Mouse (Mus musculus): ENCODE measurements around the gene Spag16.

Gene Spag16

GRCm38 (mm10) chr1:70037384-70037783, 210.6 kb downstream of the Spag16 start:
- TF ChIP-seq GATA4 (IDR thresholded peaks at IDR 0.05; ENCODE audit: insufficient replicate concordance, low read length) = no peak

DNA sequence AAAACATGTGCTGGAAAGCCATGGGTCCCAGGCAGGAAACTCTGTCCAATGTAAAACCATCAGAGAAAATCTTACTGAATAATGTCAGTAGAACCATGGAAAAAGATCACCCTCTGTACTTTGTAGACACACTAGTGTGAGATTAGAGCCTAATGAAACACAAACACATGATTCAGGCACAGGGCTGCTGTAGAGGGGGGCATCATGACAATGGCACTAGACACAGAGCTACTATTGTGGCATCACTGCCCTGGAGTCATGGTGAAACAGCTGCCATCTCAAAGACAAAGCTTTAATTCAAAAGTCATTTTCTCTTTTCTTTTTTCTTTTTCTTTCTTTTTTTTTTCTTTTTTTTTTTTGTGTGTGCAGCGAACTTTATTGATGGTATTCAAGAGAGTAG, 240.6 kb downstream of the Spag16 start:
- no peak for TF ChIP-seq GATA4 (IDR thresholded peaks at IDR 0.05; ENCODE audit: insufficient replicate concordance, low read length)

DNA sequence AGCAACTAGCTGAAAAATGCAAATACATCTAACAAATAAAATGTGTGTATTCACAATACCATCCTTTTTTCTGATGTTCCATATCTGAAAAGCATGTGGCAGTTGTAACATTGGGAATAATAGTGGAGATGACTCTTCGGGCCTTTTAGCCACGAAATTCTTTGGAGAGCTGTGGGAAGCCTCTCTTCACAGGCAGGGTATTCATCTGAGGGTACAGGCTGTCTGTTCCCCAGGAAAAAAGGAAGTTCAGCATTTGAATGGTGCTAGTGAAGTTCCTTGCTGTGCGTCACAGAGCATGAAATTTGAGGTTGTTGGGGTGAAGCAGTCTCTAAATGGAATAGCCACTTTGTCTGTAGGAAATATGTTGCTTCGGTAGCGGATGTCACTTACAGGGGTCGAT, 246.7 kb downstream of the Spag16 start:
- no peak for TF ChIP-seq GATA4 (IDR thresholded peaks at IDR 0.05; ENCODE audit: insufficient replicate concordance, low read length)

- no peak for TF ChIP-seq GATA4 (IDR thresholded peaks at IDR 0.05; ENCODE audit: insufficient replicate concordance, low read length)
Observed at GRCm38 (mm10) chr1:70078806-70079205, 252.0 kb downstream of the Spag16 start.

DNA sequence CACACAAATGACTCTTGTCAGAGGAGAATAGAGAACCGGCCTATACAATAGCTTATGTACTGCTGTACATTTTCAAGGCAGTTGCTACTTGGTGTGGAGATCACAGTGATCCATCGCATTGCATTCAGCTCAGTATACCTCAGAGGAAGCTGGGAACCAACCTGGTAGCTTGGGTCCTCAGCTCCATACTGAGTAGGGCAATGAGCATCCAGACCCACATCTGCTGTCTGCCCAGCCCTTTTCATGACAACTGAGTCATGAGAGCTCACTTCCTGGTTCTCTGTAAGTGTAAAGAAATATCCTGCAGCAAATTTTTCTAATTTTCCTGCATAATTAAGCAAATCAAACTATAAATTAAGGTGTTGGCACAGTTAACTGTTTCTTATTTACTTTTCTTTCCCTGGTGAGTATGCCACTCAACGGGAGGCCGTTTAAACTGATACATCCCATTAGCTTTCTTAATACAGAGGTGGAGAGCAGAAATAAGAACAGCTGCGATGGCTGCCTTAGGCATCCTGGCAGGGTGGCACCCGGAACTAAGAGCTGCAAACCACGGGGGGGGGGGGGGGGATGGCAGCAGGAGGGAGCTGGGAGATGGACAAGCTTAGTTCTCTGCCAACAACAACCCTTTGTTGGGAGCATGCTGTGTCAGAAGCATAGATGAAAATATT, 255.6 kb downstream of the Spag16 start:
- no peak for TF ChIP-seq GATA4 (IDR thresholded peaks at IDR 0.05; ENCODE audit: insufficient replicate concordance, low read length)

DNA sequence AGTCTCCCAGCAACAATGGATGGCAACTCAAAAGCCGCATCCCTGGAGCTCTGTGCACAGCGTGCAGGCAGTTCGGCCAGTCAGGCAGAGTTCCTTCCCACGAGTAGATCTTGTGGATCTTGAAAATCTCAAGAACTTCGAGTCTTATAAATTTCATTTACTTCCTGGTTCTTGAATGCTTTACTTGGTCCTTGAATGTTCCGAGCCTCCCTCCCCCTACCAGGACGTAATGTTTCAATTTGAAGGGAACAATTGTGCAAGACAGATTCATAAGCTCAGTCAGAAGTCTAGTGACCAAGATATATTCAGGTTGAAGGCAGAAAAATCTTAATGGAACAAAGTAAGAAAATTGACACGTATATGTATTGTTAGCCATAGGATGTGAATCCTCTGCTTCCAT, 277.9 kb downstream of the Spag16 start:
- no peak for TF ChIP-seq GATA4 (IDR thresholded peaks at IDR 0.05; ENCODE audit: insufficient replicate concordance, low read length)

- TF ChIP-seq GATA4 (IDR thresholded peaks at IDR 0.05; ENCODE audit: insufficient replicate concordance, low read length) = no peak
Observed at GRCm38 (mm10) chr1:70116212-70116982, 289.6 kb downstream of the Spag16 start.

GRCm38 (mm10) chr1:70128035-70128434, 301.3 kb downstream of the Spag16 start:
- TF ChIP-seq GATA4 (IDR thresholded peaks at IDR 0.05; ENCODE audit: insufficient replicate concordance, low read length) = no peak

DNA sequence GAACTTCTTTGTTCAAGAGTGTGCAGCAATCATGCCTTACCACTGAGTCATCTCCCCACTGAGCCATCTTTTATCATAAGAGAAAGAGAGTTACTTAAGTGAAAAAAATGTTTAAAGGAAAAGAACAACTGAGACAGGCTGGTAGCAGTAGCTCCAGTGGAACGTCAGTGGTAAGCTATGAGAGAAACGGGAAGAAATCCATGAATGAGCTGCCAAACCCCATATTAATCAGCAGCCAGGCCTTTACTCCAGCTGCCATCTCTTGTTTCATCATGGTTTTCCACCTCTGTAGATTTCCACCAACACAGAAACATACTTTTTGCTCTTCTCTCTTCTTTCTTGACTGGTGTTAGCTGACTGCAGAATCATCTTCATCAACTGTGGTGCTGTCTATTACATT, 308.8 kb downstream of the Spag16 start:
- no peak for TF ChIP-seq GATA4 (IDR thresholded peaks at IDR 0.05; ENCODE audit: insufficient replicate concordance, low read length)

DNA sequence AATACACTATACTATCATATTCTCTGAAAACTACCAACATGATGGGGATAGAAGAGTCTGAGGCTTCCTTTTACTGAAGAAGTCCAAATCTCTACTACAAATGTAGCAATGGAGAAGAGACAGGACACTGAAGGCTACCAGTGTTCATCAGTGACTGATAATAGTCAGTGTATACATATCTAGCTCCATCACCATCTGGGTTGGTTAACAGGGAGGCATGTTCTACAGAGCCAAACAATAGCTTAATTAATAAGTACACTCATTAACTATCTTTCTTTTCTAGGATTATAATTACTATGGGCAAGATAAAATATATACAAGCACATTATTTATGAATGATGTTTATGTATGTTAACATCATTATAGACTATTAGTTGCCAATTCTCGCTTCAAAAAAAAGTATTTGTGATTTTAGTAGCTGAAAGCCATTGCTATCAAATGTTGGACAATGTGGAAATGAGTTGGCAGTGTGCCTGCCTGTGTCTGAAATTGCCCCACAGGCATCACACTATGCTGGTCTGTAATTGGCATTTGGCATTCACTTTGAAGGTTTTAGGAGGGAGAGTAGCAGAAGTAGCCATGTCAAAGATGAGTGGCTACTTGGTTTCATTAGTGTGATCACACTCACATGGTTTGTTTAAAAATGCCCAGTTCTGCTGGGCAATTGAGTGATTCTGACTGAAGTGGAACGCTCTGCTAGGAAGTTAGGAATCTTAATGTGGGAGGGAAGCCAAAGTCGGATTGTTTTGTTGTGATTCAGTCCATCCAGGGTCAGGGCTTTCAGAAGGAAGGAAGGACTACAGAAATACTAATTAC, 338.8 kb downstream of the Spag16 start:
- TF ChIP-seq GATA4 (IDR thresholded peaks at IDR 0.05; ENCODE audit: insufficient replicate concordance, low read length) = no peak

GRCm38 (mm10) chr1:70180123-70180741, 353.5 kb downstream of the Spag16 start:
- no peak for TF ChIP-seq GATA4 (IDR thresholded peaks at IDR 0.05; ENCODE audit: insufficient replicate concordance, low read length)

GRCm38 (mm10) chr1:70264815-70265214, 438.0 kb downstream of the Spag16 start:
- TF ChIP-seq GATA4 (IDR thresholded peaks at IDR 0.05; ENCODE audit: insufficient replicate concordance, low read length) = no peak

DNA sequence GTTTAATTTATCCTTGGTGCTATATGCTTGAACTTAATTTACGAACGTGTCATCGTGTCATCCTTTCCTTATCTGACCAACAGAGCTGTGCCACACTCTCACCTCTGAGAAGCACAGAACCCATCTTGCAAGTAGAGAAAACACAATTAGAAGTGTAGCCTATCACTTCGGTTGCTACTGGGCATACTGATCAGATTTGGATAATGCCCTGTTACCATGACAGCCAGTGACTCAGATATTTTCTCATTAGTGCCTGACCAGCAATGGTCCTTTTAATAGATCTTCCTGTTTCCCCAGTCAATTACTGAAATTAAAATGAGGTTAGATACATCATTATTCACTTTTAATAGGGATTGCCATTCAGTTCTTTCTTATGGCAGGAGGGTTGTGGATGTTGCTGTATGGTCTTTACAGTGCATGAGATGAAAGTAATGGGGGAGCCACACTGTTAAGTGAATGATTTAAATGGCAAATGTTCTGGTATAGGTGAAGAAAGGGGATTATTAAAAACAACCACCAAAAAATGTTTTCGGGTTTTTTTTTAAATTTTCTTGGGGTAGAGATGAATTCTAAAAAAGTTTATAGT, 439.2 kb downstream of the Spag16 start:
- TF ChIP-seq GATA4 (IDR thresholded peaks at IDR 0.05; ENCODE audit: insufficient replicate concordance, low read length) = no peak

GRCm38 (mm10) chr1:70270139-70270538, 443.4 kb downstream of the Spag16 start:
- TF ChIP-seq GATA4 (IDR thresholded peaks at IDR 0.05; ENCODE audit: insufficient replicate concordance, low read length) = no peak

DNA sequence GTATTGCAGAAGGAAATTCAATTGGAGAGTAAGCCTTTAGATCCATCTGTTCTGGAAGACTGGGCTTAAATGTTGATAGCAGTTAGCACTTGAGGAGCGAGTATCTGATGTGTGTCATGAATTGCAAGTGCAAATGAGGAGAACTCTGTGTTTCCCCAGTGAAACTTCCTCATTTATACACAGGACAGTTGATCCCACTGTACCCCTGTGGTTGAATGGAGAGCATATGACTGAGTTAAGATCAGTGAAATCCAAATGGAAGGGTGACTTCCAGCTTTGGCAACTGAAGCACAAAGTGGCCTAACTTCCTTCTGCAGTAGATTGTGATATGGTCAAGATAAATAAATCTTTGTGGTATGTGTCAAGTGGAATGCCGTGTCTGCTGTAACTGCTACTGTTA, 446.0 kb downstream of the Spag16 start:
- TF ChIP-seq GATA4 (IDR thresholded peaks at IDR 0.05; ENCODE audit: insufficient replicate concordance, low read length) = no peak
